Mouse (Mus musculus) testis, adult 2 months (tissue): ENCODE data around the gene Ankrd10.

Source experiments
- CTCF ChIP-seq: fragments of 200-500 bp; IDR thresholded peaks from 2 replicates; pipeline ENCODE4 v1.5.1; 2012; ENCODE audit warnings: low read depth, mild to moderate bottlenecking, inconsistent platforms, low read length, moderate library complexity; ENCODE audit not compliant: control insufficient read depth, insufficient read depth, insufficient replicate concordance
- POLR2A ChIP-seq: fragments of 200-500 bp; IDR thresholded peaks from 2 replicates; pipeline ENCODE4 v1.6.1; 2012; ENCODE audit warnings: low read depth, mild to moderate bottlenecking, inconsistent platforms, low read length, moderate library complexity; ENCODE audit not compliant: control insufficient read depth

GRCm38 (mm10) chr8:11636324-11637057 is 934 bp upstream of the Ankrd10 start:
- TF ChIP-seq POLR2A (no peak), CTCF (no peak)
